Mouse (Mus musculus): ENCODE data around the gene Gja10. TPM values are rescaled to one million over a fixed set of nuclear protein-coding genes. Genes with fewer than 3 reads are reported as not detected.
A peak's percentile ranks its signal among the peaks of the same experiment; 100 is the strongest.

The Gja10 gene
- polyA plus RNA-seq, 1 experiment from 2014 or later: not detected

DNA sequence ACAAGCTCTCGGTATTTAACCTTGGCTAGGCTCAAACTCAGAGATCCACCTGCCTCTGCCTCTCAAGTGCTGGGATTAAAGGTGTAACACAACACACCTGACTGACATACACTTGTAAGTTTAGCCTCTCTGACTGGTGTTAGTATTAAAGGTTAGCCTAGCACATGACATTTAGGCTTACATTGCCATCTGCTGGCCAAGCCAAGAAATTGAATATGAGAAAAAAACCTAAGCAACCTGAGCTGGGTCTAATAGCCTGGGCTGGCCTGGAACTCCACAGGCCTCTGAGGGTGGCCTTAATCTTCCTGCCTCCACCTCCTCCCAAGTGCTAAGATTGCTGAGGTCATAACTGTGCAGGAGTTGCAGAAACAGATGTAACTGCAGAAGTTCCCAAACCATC is 30.4 kb downstream of the Gja10 start:
- 61% methylated on average over 1 of the region's 1 CpGs for WGBS
- Histone ChIP-seq H3K27ac (no peak overlapping the region), H3K9me3 (no peaks in the 10 kb centered on the region), H3K27me3 (replicated peaks) (no peaks in the 10 kb centered on the region), H3K36me3 (no peaks in the 10 kb centered on the region), H3K4me2 (replicated peaks) (no peak overlapping the region), H3K9ac (no peak overlapping the region), H3K4me1 (replicated peaks) (peaks cover 6% of the 10 kb centered on the region; the same call in 1 of the 2 replicates), H3K4me3 (replicated peaks) (no peak overlapping the region)
- peak; percentile 48 for ATAC-seq

GRCm38 (mm10) chr4:32571441-32571840 is 31.1 kb downstream of the Gja10 start:
- 60% methylated on average over 3 of the region's 3 CpGs for WGBS
- H3K9ac ChIP-seq: no peak overlapping the region
- no peak overlapping the region for H3K27ac ChIP-seq
- no peaks in the 10 kb centered on the region for H3K36me3 ChIP-seq
- no peaks in the 10 kb centered on the region for H3K27me3 ChIP-seq (replicated peaks)
- H3K4me3 ChIP-seq (replicated peaks): no peak overlapping the region
- ATAC-seq: no peak; the same call in 1 of the 2 replicates
- peaks cover 6% of the 10 kb centered on the region; the same call in 1 of the 2 replicates for H3K4me1 ChIP-seq (replicated peaks)
- H3K4me2 ChIP-seq (replicated peaks): no peak overlapping the region
- no peaks in the 10 kb centered on the region for H3K9me3 ChIP-seq

- H3K4me3 ChIP-seq (replicated peaks): no peak overlapping the region
- no peaks in the 10 kb centered on the region for H3K36me3 ChIP-seq
- no peak overlapping the region for H3K27ac ChIP-seq
- peak; percentile 55; the same call in 1 of the 2 replicates for ATAC-seq
- 53% methylated on average over 8 of the region's 8 CpGs for WGBS
- peaks cover 6% of the 10 kb centered on the region; the same call in 1 of the 2 replicates for H3K4me1 ChIP-seq (replicated peaks)
- H3K9me3 ChIP-seq: no peaks in the 10 kb centered on the region
- no peak overlapping the region for H3K9ac ChIP-seq
- H3K27me3 ChIP-seq (replicated peaks): no peaks in the 10 kb centered on the region
- no peak overlapping the region for H3K4me2 ChIP-seq (replicated peaks)
Measured at GRCm38 (mm10) chr4:32570939-32571317, 31.6 kb downstream of the Gja10 start.

GRCm38 (mm10) chr4:32569995-32570938 is 32.3 kb downstream of the Gja10 start:
- no peak overlapping the region for H3K4me3 ChIP-seq (replicated peaks)
- no peak overlapping the region for H3K27ac ChIP-seq
- H3K36me3 ChIP-seq: no peaks in the 10 kb centered on the region
- WGBS: 42% methylated on average over 17 of the region's 17 CpGs
- H3K9me3 ChIP-seq: no peaks in the 10 kb centered on the region
- H3K4me1 ChIP-seq (replicated peaks): peaks cover 6% of the 10 kb centered on the region; the same call in 1 of the 2 replicates
- H3K9ac ChIP-seq: no peak overlapping the region
- H3K4me2 ChIP-seq (replicated peaks): no peak overlapping the region
- peak; percentile 26; the same call in 1 of the 2 replicates for ATAC-seq
- H3K27me3 ChIP-seq (replicated peaks): no peaks in the 10 kb centered on the region

DNA sequence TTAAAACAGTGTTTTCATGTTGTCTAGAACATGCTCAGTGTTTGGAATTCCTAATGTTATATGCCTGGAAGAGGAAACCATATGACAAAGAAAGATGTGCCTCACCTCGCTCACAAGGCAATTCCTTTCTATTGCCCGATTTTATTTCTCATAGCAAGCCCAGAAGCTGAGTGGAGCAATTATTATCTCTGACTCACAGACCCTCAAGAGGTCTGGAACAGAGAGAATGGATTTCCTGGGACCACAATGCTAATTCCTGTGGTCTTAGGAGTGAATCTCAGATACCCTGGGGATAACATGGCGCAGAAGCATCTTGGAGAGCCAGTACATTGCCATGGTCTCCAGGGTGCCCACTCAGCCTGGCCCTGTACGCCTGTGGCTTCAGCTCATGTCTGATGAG is 33.5 kb downstream of the Gja10 start:
- H3K4me2 ChIP-seq (replicated peaks): no peak overlapping the region
- no peaks in the 10 kb centered on the region for H3K27me3 ChIP-seq (replicated peaks)
- no peak overlapping the region for H3K27ac ChIP-seq
- ATAC-seq: no peak
- WGBS: 75% methylated on average over 4 of the region's 4 CpGs
- H3K4me1 ChIP-seq (replicated peaks): peaks cover 6% of the 10 kb centered on the region; the same call in 1 of the 2 replicates
- no peak overlapping the region for H3K4me3 ChIP-seq (replicated peaks)
- H3K36me3 ChIP-seq: no peaks in the 10 kb centered on the region
- H3K9me3 ChIP-seq: no peaks in the 10 kb centered on the region
- H3K9ac ChIP-seq: no peak overlapping the region

DNA sequence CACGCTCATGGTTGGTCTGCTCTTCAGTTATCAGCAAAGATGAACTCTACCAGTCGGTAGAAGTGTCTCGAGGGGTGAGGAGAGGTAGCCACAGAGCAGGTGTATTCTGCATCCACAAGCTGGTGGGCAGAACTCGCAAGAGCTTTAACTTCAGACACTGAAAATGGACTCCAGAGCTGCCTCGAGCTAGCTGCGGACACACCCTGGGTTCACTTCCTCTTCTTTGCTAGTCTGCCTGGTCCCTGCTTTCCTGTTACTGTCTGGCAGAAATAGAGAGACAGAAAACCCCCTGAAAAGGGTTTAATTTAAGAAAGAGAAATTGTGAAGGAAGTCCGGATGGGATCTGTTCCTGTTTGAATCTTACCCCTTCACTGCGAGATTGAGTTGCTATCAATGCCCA is 37.6 kb downstream of the Gja10 start:
- no peak overlapping the region for H3K9ac ChIP-seq
- H3K36me3 ChIP-seq: peaks cover 2% of the 10 kb centered on the region; the same call in 1 of the 2 replicates
- H3K4me3 ChIP-seq (replicated peaks): no peak overlapping the region
- no peaks in the 10 kb centered on the region for H3K9me3 ChIP-seq
- no peak for ATAC-seq
- H3K27me3 ChIP-seq (replicated peaks): no peaks in the 10 kb centered on the region
- H3K4me1 ChIP-seq (replicated peaks): no peaks in the 10 kb centered on the region
- 83% methylated on average over 8 of the region's 8 CpGs for WGBS
- no peak overlapping the region for H3K4me2 ChIP-seq (replicated peaks)
- H3K27ac ChIP-seq: no peak overlapping the region

DNA sequence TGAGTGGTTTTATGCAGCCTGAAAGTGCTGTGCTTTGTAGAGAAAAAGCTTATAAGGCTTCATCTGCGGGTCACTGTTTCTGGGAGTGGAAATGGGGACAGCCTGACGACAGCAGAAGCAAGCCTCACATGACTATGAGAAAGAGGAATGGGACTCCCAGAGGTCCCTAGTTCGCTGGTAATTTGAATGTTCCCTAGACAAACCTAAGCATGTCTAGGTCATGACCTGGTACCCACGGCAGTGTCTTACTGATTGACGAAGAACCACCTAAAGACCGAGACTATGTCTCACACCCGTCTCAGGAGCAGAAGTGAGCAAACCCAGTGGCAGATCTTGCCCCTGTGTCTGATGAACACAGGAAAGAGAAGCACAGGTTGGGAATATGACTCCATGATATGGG is 38.1 kb downstream of the Gja10 start:
- no peak for ATAC-seq
- Histone ChIP-seq H3K4me1 (replicated peaks) (no peaks in the 10 kb centered on the region), H3K27me3 (replicated peaks) (no peaks in the 10 kb centered on the region), H3K9me3 (no peaks in the 10 kb centered on the region), H3K4me3 (replicated peaks) (no peak overlapping the region), H3K4me2 (replicated peaks) (no peak overlapping the region), H3K9ac (no peak overlapping the region), H3K27ac (no peak overlapping the region), H3K36me3 (peaks cover 2% of the 10 kb centered on the region; the same call in 1 of the 2 replicates)
- WGBS: 87% methylated on average over 7 of the region's 7 CpGs

GRCm38 (mm10) chr4:32562319-32563115 is 40.0 kb downstream of the Gja10 start:
- no peak overlapping the region for H3K27ac ChIP-seq
- no peak for ATAC-seq
- peaks cover 2% of the 10 kb centered on the region; the same call in 1 of the 2 replicates for H3K36me3 ChIP-seq
- 95% methylated on average over 35 of the region's 35 CpGs for WGBS
- no peak overlapping the region for H3K4me2 ChIP-seq (replicated peaks)
- no peaks in the 10 kb centered on the region for H3K4me1 ChIP-seq (replicated peaks)
- no peaks in the 10 kb centered on the region for H3K27me3 ChIP-seq (replicated peaks)
- no peak overlapping the region for H3K4me3 ChIP-seq (replicated peaks)
- H3K9me3 ChIP-seq: no peaks in the 10 kb centered on the region
- H3K9ac ChIP-seq: no peak overlapping the region

GRCm38 (mm10) chr4:32561555-32562095 is 40.9 kb downstream of the Gja10 start:
- Histone ChIP-seq H3K9ac (no peak overlapping the region), H3K4me1 (replicated peaks) (no peaks in the 10 kb centered on the region), H3K4me3 (replicated peaks) (no peak overlapping the region), H3K27me3 (replicated peaks) (no peaks in the 10 kb centered on the region), H3K9me3 (no peaks in the 10 kb centered on the region), H3K4me2 (replicated peaks) (no peak overlapping the region), H3K27ac (no peak overlapping the region), H3K36me3 (peaks cover 2% of the 10 kb centered on the region; the same call in 1 of the 2 replicates)
- 0 out of 2 replicates have a peak, but pooled peaks have one; percentile 41 for ATAC-seq
- WGBS: 54% methylated on average over 12 of the region's 12 CpGs

DNA sequence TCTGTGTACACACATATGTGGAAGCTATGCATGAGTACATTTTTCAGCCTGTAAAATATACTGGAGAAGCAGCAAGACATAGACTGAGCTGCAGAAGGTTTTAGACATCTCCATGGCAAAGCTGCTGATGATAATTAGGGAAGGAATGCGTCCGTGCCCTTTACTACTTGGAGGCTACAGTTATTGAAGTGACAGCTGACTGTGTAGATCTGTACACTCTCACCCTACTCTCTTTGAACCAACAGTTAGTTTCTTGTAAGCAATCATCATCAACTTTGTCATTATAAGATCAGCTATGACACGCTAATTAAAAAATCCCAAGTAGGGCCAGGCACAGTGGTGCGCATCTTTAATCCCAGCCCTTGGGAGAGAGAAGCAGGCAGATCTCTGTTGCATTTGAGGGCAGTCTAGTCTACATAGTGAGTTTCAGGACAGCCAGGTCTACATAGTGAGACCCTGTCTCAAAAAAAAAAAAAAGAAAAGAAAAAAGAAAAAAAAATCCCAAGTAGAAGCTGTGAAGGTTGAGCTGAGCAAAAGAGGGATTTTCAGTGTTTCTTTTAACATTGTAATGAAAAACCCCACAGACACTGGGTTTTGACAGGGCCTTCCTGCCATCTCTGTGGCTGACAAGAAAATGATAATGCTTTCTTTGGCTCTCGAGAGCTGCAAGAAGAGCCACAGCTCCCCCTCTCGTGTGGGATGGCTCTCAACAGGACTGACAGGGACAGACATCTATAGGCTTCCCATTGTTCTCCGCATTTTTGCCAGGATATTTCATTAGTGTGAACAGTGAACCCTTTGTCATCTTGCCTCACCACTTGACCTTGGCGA is 41.6 kb downstream of the Gja10 start:
- H3K27ac ChIP-seq: no peak overlapping the region
- H3K9me3 ChIP-seq: no peaks in the 10 kb centered on the region
- no peak overlapping the region for H3K4me2 ChIP-seq (replicated peaks)
- H3K36me3 ChIP-seq: peaks cover 2% of the 10 kb centered on the region; the same call in 1 of the 2 replicates
- WGBS: 62% methylated on average over 8 of the region's 8 CpGs
- no peaks in the 10 kb centered on the region for H3K4me1 ChIP-seq (replicated peaks)
- no peak overlapping the region for H3K4me3 ChIP-seq (replicated peaks)
- H3K9ac ChIP-seq: no peak overlapping the region
- no peaks in the 10 kb centered on the region for H3K27me3 ChIP-seq (replicated peaks)
- ATAC-seq: no peak

- no peaks in the 10 kb centered on the region for H3K27me3 ChIP-seq (replicated peaks)
- no peak overlapping the region for H3K9ac ChIP-seq
- peaks cover 2% of the 10 kb centered on the region; the same call in 1 of the 2 replicates for H3K36me3 ChIP-seq
- no peak overlapping the region for H3K4me2 ChIP-seq (replicated peaks)
- H3K4me3 ChIP-seq (replicated peaks): no peak overlapping the region
- no peaks in the 10 kb centered on the region for H3K4me1 ChIP-seq (replicated peaks)
- no peak overlapping the region for H3K27ac ChIP-seq
- WGBS: 35% methylated on average over 6 of the region's 6 CpGs
- no peak for ATAC-seq
- no peaks in the 10 kb centered on the region for H3K9me3 ChIP-seq
Measured at GRCm38 (mm10) chr4:32560246-32560645, 42.3 kb downstream of the Gja10 start.
